Mouse (Mus musculus) cerebellum, postnatal 10 days (tissue): ENCODE measurements at regions not wholly inside any gene's neighbourhood (a gene's known extent, or its start where the extent isn't known, plus 50 kb on each side); places are given as distances from the start of the nearest gene placed in this dataset.

Experiments used
- DNase-seq, 2 experiments: peaks; one replicate each; pipeline ENCODE4 v3.0.0; 2021; ENCODE audit warnings: mixed read lengths in 2 of 2

DNA sequence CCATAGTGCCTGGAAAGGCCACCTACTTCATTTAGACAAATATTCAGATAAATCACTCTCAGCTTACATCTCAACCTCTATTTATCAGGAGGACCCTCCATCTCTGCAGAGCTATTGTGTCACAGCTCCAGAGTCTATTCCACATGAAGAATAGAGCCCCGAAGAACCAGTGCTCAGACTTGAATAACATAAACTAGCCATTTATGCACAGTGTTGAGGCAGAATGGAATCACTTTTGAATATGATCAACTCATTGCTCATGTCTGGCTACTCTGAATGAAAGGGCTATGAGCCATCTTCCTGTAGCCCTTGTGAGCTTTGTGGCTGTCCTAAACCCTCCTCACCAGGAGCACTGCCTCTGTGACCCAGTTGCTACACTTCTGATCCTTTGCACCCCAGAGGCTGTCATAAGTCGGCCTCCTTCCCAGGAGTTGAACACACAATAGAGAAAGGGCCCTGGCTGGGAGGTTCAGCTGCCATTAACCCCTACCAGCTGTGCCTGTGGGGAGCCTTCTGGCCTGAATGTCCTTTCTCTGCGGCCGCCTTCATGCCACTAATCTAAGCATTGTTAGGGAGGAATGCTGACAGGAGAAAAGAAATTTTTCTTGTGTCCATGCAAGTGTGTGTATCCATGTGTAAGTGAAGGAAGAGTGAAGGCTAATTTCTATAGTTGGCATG is 195.5 kb upstream of the Sp8 start:
- peak; percentile 4 to 14 for DNase-seq

DNA sequence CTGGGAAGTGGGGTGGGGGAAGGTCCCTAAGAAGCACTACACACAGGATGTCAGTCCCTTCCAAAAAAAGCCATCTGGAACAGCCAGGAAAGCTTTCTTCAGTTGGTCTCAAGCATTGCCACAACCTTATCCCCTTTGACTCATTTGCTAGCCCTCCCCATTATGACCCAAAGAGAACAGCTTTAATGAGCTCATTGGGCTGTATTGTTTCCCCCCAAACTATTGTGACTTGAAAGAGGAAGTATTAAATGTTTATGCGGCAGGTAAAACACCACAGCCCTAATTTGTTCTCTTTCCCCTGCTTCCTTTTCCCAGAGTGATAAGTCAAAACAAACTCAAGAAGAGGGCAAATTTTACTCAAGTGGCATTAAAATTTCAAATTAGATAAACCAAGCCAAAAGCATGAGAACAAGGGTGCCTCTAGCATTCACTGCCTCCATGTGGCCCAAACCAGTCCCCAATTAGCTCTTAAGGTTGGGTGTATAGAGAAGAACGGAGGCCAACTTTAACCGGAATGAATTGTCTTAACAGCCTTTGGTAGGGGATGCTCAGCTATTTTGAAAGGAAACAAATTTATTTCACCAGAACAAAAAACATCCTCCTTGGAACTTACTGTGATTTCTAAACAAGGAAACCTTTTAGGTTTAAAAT is 196.7 kb upstream of the Sp8 start:
- DNase-seq = no peak

DNA sequence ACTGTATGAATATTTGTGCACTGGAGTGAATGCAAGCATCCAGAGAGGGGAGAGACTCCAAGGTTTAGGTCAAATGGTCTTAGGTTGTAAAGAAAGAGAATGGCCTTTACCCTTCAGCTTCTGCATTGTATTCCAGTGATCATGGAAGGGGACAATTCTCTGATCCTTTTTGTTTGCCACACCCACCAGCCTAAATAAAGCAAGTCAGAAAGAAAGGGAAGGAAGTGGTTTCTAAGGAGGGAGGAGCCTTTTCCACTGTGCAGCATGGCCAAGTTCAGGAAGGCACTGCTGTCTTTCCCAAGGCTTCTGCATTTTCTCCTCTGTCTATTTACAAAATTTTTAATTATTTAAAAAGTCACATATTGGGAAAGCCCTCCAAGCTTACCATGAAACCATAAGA is 197.5 kb upstream of the Sp8 start:
- DNase-seq = no peak

DNA sequence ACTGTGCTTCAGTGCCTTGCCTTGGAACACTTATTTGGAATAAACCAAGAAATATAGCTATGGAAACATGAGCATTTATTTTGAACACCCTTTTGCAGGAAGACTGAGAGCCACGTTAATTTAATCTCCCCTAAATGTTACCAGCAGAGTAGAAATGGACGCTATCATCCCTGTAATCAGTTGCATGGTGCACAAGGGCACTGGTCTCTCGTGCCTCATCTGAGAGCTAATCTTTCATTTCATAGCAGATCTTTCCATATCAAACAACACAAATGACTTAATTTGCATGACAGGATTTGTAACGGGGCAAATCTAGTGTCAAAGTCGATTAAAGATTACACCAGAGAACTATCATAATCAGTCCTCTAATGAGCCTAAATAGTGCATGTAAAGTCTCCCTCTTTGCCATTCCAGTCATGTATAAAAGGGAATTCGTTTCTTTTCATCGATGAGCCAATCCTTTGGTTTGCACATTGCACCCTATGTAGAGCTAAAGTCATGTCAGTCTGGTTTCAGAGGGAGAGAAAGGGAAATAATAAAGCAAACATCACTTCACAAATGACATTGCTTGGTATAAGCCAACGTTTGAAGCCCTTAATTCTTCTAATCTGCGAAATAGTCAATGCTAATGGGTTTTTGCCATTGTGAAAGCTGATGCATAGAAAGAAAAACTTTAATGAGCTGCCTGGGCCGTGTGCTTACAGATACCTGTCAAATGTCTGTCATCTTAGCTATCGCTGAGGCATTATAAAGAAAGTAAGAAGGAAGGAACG is 198.7 kb upstream of the Sp8 start:
- no peak for DNase-seq

DNA sequence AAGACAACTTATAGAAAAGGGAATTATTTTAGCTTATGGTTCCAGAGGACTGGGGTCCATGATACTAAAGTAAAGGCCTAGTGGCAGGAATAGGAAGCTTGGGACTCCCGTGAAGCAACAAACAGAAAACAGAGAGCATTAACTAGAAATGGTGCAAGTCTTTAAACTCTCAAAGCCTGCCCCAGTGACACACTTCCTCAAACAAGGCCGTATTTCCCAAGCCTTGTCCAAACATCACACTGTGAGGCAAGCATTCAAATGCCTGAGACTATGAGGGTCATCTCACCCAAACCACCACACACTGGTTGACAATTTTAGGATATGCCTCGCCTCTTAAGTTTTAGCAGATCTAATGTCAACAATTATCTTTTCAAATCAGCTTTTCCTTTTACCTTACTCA is 205.2 kb upstream of the Sp8 start:
- DNase-seq = no peak

DNA sequence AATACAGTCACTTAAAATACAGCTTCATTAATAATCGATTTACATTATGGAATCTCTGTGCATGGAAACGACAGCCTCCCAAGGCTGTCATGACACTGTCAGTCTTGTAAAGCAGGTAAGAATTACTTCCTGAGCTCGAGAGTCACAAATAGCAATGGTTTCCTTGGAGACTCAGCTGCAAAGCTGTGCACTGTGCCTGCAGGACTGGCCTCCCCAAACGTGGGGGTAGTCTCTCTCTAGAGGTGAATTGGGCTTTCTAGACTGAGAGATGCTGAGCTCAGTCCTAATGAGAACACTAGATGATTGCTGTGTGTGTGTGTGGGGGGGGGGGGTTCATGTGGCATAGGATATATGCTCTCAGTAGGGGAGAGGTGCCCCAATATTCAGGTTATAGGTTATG is 208.9 kb upstream of the Sp8 start:
- DNase-seq = no peak

DNA sequence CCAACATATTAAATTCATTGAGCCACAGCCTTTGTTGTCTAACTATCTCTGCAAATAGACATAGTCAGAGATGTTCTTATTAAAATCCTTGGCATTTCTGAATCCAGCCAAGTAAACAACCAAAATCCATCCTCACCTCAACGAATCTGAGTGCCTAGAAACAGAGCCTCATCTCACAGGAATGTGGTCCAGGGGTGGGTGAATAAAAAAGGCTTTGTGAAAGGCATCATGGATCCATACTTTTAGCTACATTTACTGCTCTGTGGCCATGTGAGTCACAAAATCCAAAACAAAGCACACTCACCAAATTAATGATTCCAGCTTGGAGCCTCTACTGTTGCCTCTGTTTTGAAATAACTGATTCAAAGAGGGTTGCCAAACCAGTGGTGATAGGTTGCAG is 210.7 kb upstream of the Sp8 start:
- DNase-seq = no peak

DNA sequence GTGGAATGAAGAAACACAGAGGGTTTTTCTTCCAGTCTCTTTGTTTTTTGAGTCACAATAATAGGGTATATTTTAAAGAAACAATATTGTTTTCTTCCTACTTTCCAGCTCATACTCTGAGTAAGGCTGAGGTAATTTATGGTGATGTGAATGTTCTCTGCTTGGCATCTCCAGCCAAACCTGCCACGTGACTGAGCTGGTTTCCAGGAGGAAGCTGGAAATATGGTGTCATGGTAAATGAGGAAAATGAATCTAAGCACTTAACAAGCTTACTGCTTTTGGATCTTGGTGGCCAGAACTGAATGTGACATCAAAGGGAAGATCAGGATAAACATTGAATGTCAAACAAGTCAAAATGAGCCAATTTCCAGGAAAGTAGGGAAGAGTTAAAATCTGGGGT is 215.8 kb upstream of the Sp8 start:
- no peak for DNase-seq

DNA sequence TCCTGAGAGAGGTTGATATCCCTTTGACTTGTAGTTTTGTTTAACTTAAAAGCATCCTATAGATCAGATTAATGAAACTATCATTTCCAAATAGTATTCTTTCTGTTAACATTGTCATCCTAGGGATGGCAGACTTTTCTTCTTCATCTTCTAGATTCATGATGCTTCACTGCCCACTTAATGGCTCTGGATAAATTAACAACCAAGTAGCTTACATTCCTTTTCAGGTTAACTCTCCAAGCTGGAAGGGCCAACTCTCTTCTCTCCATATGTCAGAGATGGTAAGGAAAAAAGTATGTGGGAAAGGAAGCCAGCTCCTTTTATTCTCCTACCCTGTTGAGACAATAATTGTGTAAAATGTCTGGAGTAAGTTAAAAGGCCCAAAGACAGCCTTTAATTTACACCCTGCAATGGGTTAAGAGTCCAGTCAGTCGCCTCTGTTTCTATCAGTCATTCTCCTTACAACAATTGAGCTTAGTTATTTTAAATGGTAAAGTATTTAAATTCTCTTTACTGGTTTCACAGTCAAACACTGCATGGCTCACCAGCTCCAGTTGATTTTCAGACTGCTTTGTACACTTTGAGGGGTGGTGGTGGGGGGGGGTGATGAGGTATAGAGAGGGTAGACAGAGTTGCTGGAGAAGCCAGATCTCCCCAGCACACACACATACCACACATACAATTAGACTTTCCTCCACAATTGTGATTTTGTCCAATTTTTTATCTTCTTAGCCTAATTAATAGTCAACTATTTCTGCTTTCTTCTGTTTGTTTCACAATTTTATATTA is 224.2 kb upstream of the Sp8 start:
- DNase-seq = no peak

DNA sequence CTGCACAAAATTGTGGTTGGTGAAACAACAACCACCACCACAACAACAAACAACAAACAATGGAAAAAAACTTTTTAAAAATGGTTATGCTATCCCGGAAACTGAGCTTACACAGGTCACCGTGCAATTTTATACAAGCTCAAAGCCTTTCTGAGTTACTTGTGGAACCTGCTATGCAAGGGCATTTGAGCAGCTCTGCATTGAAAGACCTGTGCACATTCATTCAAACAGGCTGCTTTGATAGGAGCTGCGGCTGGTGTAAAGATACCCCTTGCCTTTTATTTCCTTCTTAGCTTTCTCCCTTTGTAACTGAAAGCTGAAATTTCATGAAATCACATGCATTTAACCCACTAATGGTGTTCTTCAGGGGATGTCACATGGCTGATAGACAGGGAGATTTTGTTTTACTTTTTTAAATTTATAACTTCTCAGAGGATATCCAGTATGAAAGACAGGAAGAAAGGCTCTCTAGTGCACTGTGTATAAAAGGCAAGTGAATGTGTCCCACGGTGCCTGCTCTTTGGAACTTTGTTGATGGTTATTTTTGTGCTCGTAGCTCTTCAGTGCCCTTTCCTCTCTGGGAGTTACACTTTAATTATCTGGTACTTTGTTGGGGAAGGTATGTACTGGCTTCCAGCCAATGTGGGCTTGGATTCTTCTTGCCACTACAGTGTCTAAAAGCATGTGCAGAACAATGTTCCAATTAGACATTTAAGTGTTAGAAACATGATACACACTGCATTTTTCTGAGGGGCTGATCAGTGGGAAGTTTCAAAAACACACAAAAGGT is 225.1 kb upstream of the Sp8 start:
- DNase-seq = no peak

DNA sequence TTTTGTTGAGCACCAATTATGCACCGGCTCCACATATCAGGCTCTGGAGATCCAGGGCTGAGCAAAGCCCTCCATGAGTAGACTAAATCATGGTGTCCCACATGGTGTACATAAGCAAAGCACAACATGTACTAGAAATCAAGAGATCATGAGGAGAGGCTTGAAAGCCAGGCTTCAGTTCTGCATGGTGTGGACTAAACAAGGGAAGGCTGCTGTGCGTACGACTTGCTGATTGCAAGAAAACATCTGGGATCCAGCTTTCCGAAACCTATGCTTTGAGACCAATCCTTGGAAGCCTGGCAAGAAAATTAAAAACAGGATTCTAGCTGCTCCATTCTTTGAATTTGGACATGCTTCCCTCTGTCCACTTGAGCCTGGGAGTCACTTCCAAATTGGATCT is 249.1 kb upstream of the Sp8 start:
- no peak for DNase-seq

DNA sequence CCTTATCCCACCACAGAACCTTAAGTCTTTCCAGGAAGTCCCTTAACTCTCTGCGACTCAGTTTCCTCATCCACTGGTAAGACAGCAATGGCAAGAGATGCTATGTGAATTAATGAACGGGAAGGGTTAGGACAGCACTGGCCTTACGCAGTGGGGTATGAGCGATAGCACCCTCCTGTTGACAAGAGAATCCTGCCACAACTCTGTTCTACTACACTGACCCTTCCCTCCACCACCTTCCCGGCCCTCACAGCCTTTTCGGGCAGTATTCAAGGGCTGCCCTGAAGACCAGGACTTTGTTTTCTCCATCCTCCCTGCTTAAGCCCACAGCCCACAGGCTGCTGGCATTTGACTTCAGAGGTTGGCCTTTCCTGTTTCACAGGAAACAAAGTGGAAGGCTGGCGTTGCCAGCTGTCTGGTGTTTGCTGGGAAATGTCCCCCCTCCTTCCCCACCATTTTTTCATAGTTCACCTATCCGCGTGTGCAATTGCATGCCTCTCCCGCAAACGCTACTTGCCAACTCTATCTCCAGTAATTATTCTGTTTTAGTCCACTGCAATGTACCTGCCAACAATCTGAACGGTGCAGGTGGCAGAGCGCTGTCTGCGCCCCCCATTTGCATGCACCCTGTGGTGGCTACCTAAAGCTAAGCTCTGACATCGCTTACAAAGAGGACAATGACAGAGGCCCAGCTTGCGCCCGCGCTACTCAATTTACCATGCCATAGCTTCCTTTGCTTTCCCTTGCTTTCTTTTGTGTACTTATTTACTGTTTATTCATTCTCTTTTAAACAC is 251.2 kb upstream of the Sp8 start:
- peak; percentile 11 to 31 for DNase-seq

DNA sequence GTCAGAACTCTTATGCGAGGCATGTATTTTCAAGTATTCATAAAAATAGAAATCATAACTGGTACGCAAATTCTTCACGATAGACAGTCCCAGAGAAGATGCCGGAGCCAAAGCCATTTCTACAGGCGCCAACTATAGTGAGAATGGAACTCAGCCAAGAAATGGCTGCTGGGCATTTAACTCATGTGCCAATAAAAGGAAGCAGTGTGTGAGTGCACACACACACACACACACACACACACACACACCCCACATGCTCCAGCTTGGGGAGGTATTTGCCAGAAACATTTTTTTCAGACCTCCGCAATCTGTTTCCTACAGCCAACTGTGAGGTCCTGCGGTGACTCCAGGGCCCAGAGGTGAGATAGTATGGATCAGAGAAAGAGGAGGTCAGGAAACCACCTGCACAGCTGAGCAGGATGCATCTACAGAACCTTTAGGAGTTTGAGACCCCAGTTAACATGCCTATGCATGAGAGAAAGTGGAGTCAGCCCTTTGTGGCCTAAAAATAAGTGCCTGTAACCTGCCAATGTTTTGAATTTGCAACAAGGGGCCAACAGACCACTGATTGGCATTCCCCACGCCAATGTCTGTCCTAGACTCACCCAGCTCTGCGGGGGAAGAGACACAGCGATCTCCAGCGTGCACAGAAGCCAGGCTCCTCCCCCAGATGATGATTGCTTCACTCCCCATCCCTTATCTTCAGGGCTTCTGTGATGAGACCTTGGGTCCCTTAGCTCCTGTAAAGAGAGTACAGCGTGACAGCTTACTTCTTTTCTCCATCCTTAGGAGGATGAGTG is 262.1 kb upstream of the Sp8 start:
- peak; percentile 77 to 79 for DNase-seq

DNA sequence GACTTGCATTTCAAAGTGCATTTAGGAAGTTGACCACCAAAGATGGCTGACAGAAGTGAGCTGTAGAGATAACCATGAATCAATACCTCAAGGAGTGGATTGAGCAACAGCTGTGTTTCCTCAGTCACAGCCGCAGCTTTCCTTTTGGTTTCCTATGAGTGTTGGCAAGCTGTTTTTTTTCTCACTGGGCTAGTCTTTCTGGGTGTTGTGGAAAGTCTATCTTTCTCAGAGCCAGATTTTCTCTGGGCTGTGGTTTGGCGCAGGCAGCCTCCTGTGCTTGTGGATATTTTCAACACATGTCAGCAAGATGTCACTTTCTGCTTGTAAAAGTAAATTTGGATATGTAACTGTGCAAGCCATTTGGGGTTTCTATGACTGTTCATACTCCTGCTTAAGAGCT is 268.6 kb upstream of the Sp4 start:
- no peak for DNase-seq

DNA sequence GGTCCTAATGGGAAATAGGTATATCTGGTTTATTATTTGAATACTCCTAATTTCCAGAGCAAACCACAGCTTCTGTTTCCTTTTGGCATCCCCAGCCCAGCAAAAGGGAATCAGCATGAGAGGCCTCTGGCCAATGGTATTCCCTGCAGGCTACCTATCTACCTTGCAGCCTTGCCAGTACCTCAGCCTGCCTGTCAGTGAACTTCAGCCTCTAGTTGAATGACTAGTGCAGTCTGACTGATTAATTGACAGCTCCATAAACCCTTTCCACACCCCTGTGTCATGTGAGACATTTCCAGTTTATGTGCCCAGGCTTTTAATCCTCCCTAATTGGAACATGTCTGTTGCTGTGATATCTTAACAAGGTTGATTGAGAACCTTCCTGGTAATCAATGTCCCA is 265.4 kb upstream of the Sp4 start:
- DNase-seq = no peak

DNA sequence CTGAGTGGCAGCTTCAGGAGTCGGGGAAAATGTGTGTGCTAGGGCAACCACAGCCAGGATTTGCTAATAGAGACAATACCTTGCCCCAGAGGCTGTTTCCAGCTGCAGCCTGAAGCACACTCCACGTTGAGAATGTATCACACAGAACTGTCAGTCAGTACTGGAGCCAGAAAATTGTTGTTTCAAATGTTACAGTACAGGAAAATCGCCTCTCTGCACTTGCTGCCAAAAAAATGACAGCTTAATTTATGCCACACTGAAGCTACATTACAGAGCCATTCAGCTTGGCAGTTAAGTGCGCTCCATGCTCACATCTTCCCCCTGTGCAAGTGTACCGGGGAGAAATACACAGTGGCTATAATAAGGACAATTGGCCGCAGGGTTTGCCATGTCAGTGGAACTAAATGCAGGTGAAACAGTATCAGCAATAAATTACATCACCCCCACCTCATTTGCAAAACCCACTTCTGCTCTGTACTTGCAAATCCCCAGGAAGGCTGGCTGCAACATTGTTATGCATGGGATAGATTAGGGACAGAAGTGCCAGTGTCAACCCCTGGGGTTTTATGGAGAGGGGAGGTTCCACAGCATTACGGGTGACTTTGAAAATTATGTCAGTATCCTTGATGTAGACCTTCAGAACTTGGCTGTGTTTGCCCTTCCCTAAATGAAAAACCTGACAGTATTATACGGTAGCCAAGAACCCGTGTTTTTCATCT is 263.3 kb upstream of the Sp4 start:
- DNase-seq = peak; percentile 33 to 45

DNA sequence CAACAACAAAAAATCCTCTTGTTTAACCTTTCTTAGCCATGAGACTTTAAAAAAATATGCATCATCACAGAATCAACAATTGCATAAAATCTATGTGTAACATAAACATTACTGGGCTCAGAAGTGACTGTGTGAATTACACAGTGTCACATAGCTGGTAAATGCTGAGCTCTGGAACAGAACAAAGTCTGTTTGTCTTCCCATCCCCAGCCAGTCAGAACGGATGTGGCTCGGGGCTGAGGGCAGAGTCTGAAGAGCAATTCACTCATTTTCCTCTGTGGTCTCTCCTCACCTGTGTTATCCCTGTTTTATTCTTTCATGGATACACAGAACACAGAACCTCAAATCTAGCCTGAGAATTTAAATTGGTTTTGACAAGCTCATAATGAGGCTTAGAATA is 261.0 kb upstream of the Sp4 start:
- DNase-seq = no peak

DNA sequence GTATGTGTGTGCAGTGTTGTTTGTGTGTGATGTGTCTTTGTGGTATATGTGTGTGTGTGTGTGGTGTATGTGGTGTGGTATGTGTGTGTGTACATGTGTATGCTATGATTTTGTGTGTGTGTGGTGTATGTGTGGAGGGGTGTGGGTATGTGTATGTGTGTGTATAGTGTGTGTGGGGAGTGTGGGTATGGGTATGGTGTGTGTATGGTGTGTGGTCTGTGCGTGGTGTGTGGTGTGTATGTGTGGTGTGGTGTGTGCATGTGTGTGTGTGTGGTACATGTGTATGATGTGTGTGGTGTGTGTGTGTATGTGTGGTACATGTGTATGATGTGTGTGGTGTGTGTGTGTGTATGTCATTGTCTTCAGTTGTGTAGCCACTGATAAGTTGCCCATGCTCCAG is 247.8 kb upstream of the Sp4 start:
- DNase-seq = no peak

DNA sequence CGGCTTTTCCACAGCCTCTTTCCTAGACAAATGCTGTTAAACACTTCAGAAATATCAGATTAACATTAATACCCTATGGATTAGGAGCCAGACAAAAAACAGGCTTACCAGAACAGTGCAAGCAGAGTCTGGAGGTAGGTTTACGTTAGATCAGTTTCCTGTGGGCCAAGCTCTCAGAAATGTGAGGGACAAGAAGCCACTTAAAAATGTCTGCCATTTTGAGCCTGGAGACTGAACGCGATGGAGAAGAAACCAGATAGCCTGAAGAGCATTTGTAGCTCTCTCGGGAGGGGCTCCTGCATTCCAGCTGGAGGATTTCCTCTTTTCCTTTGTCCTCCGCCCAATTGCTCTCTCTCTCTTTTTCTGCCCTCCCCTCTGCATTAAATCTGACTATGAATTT is 239.1 kb upstream of the Sp4 start:
- no peak for DNase-seq

DNA sequence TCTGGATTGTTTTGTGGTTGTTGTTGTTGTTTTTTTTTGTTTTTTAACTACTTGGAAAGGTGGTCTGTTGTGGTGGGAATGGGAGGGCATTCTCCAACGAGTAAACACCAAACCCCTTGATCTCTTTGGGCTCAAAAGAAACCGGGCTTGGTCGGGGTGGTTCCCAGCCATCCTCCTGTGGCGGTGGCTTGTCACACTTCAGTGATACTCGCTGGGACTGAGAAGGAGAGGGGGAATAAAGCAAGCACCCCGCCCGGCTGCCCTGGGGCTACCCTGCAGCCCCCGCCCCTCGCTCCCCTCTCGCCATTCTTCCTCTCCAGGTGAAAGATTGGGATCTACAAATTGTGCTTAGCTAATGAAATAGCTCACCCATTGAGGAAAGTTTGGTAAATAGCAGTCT is 229.3 kb upstream of the Sp4 start:
- no peak for DNase-seq
